Mouse (Mus musculus) brain, embryonic 18.5 days (tissue): ENCODE results near the gene Dgcr8.
A peak's percentile ranks its signal among the peaks of the same experiment; 100 is the strongest.
"Not testable (repeated sequence)": the region's sequence is repeated elsewhere in the genome, so short reads cannot be mapped to it uniquely, and the experiment has no call there.

ENCODE experiments used
- DNase-seq: peaks from one replicate; pipeline ENCODE4 v3.0.0-alpha.2; 2012; ENCODE audit warnings: low read depth, low spot score

Dgcr8 gene

DNA sequence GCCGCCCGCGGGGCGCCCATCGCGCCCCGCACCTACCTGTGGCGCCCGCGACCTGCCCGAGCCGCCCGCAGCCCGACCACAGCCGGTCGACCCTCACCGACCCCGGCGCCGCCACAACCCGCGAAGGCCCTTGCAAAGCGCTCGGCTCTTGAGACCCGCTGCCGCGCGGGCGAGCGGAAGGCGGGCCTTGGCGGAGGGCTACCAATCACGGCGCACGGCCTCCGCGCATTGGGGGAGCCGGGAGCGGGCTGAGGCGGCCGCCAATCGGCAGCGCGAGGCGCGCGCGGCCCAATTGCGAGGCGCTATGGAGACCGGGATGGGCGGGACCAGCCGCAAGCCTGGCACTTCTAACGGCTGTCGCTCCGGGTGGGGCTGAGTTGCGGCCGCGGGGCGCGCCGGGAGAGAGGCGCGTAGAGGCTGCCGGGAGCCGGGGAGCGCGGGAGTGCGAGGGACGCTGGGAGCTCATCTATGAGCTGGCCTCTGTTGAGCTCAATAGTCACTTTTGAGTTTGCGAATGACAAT is at the start of gene Dgcr8:
Gene Dgcr8, minus strand, starts transcription at position 180 of the 522 bp plus-strand sequence.
- peak; percentile 94 for DNase-seq

DNA sequence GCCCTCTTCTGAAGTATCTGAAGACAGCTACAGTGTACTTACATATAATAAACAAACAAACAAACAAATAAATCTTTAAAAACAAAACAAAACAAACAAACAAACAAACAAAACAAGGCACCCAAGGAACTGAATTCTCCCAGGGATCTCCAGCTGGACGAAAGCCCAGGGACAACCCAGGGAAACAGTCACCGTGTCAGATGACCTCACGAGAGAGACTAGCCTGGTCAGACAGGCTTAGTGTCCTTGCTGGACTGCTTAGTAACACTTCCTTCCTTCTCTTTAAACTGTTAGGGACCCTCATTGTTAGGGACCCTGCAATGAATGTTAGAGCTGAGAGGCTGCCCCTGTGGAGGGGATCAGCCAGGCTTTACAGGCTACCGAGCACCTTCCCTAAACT is 48.2 kb upstream of the Dgcr8 start:
- DNase-seq = no peak

GRCm38 (mm10) chr16:18335981-18336380 is 46.9 kb upstream of the Dgcr8 start:
- no peak for DNase-seq

DNA sequence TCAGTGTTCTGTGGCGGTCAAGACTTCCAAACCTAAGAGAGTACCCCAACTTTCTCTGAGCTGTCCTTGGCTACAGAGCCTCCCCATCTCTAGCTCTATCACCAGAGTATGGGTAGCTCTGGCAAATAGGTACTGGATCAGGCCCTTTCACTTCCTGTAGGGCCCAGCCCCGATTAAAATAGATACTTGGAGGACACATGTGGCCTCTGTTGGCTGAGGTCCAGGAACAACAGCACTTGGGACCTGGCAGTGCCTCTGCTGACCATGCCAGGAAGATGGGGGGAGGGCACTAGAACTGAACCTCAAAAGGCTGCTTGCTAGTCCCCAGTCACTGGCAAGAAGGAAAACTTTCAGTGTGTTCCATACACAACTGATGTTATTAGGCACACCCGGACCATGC is 44.9 kb upstream of the Dgcr8 start:
- no peak for DNase-seq

DNA sequence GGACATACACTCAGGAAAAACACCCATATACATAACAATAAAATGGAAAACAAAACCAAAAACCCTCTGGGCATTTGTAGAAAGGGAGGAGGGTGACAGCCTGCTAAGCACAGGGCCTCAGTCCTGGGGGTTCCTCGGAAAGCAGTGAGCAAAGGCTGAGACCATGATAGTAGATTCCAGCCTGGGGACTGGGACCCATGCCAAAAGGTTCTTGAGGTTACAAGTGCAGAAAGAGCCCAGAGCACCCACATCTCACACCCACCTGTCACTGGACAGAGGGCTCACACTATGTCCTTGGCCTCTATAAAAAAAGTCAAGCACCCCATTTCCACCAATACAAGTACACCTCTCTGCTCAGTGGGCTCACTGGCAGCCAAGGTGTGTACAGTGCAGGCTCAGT is 39.5 kb upstream of the Dgcr8 start:
- DNase-seq = no peak

- no peak for DNase-seq
Measured at GRCm38 (mm10) chr16:18327936-18328335, 38.9 kb upstream of the Dgcr8 start.

DNA sequence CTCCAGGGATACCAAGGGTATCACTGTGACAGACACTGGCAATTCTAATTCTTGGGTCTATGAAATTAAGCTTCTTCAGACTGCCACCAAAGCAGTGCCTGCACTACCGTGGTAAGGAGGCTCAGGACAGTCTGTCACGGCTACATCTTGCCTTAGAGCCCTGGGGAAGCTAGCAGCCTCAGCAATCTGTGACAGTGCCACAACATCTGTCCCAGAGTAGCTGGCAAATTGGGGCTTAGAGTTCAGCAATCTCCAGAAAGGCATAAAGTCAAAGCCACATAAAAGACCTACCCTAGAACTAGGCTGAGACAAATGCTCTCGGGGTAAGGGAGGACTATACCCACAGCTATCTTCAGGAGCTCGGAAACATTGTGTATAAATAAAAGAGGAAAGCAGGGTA is 36.7 kb upstream of the Dgcr8 start:
- no peak for DNase-seq

DNA sequence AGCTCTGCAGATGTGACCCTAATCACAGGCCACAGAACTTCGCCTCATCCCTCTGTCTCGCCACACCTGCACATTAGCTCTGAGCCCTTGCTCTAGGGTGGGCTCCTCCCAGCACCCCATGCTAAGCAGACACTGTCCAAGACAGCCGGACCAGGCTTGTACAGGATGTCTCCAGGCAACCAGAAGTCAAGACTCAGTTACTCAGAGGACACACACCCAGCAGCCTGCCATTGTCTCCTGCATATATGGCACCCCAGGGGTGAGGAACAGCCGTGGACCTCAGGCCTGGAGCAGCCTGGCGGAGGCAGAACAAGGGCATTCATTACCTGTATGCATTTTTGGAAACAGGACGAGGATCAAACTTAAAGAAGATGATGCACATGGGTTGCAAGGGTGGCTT is 35.0 kb upstream of the Dgcr8 start:
- no peak for DNase-seq

GRCm38 (mm10) chr16:18323460-18323859 is 34.4 kb upstream of the Dgcr8 start:
- no peak for DNase-seq

DNA sequence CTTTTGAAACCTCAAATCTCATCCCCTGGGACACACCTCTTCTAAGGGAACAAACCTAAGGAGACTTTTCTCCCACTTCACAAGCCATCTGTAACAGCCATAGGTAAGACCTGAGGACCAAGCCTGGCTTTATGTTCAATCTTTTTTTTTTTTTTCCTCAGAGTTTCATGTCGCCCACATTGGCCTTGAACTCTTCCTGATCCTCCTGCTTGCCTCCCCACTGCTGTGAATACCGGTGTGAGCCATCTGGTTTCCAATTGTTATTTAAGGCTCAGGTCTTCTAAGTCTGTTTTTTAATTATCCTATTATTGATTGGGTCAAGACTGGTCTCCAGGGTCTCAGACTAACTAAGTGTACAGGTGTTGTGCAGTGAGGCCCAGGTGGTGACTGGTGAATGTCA is 32.4 kb upstream of the Dgcr8 start:
- no peak for DNase-seq

DNA sequence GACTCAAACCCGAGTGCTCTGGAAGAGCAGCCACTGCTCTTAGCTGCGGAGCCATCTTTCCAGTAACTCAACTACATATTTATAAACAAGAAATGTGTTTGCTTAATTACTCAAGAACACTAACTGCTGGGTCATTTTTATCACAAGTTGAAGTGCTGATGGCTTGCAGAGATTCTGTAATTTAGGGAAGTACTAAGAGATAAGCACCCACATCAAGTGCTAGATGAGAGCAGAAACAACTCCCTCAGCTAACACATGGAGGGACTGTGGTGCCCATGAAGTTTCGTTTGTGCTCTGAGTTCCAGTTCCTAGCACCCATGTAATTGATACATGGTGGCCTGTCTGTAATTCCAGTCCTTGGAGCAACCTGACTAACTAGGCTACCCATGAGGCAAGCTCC is 29.9 kb upstream of the Dgcr8 start:
- no peak for DNase-seq

- DNase-seq = no peak
Measured at GRCm38 (mm10) chr16:18308159-18308558, 19.1 kb upstream of the Dgcr8 start.

- not testable (repeated sequence) for DNase-seq
Measured at GRCm38 (mm10) chr16:18289614-18290013, 568 bp upstream of the Dgcr8 start.

- no peak for DNase-seq
Measured at GRCm38 (mm10) chr16:18288581-18289061, 425 bp downstream of the Dgcr8 start.

DNA sequence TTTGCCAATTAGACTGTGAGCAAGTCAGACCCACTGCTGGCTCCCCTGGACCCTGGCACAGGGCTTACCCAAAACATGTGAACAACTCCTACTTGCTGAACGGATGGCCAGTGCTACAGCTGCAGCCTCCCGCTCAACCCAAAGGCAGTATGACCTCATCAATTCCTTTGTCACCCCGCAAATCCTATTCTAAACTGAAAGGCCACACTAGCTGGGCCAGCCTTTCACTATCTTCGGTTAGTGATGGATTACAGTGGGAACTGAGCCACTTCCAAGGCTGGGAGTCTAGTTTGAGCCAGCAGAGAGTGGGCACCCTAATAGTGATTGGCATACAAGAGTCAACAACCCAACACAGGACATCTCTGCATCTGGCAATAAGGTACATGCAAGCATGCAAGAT is 880 bp downstream of the Dgcr8 start:
- no peak for DNase-seq

DNA sequence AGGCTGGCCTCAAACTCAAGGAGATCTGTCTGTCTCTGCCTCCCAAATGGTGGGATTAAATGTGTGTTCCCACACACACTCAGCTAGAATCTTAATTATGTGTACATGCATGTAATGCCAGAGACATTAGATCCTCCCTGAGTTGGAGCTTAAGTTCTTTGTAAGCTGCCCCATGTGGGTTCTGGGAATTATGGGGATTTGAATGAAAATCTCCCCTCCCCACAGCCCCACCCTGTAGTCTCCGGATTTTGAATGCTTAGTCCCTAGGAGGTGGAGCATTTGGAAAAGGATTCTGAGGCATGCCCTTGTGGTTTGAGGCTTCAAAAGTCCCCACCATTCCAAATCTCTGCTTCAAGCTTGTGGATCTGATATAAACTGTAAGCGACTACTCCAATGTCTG is 13.9 kb downstream of the Dgcr8 start:
- DNase-seq = no peak

- DNase-seq = no peak
Measured at GRCm38 (mm10) chr16:18268182-18268581, 20.9 kb downstream of the Dgcr8 start.

DNA sequence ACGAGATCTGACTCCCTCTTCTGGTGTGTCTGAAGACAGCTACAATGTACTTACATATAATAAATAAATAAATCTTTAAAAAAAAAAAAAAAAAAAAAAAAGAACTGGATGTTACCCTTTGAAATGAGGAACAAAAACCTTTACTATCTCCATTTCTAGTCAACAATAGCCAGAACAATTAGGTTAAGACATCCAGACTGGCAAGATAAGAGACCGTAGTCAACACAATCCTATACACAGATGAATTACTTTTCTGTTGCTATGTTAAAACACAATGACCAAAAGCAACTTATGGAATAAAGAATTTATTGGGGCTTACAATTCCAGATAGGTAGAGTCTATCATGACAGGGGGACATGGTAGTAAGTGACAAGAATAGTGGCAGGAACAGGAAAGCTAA is 24.0 kb downstream of the Dgcr8 start:
- DNase-seq = no peak

DNA sequence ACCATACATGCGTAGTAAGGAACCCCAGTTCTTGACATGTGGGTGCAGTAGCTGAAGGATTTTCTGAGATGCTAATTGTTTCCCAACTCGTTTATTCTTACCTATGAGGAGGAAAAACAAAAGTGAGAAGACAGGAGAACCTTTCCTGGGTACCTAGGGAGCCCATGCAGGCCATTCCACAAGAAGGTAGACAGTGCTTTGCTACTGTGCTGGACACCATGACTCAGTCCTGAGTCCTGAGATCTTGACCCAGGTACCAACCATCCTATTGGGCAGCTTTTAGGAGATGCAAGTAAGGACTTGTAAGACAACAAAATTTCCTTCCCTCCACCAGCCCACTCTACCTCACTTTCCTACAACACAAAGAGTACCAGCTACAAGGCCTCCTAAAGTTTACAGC is 30.8 kb downstream of the Dgcr8 start, which contains the start of gene Gm49776:
Gene Gm49776, minus strand, starts transcription at position 101 of the 400 bp plus-strand sequence.
- no peak for DNase-seq

- DNase-seq = no peak
Measured at GRCm38 (mm10) chr16:18253866-18254265, 35.2 kb downstream of the Dgcr8 start.

DNA sequence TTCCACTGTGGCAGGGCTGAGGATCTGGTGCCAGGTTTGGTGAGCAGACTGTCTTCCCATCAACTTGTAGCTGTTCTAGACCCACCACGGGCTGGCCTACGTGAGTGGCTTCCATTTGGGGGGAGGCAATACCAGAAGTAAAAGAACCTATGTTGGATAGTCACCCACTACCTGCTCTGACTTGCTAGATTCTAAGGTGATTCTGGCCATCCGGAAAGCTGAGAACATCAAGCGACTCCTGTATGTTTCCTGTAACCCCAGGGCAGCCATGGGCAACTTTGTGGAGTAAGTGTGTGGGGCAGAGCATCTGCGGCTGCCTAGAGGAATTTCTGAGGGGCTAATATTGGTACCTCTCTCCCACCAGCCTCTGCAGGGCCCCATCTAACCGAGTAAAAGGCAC is 36.3 kb downstream of the Dgcr8 start:
- no peak for DNase-seq

DNA sequence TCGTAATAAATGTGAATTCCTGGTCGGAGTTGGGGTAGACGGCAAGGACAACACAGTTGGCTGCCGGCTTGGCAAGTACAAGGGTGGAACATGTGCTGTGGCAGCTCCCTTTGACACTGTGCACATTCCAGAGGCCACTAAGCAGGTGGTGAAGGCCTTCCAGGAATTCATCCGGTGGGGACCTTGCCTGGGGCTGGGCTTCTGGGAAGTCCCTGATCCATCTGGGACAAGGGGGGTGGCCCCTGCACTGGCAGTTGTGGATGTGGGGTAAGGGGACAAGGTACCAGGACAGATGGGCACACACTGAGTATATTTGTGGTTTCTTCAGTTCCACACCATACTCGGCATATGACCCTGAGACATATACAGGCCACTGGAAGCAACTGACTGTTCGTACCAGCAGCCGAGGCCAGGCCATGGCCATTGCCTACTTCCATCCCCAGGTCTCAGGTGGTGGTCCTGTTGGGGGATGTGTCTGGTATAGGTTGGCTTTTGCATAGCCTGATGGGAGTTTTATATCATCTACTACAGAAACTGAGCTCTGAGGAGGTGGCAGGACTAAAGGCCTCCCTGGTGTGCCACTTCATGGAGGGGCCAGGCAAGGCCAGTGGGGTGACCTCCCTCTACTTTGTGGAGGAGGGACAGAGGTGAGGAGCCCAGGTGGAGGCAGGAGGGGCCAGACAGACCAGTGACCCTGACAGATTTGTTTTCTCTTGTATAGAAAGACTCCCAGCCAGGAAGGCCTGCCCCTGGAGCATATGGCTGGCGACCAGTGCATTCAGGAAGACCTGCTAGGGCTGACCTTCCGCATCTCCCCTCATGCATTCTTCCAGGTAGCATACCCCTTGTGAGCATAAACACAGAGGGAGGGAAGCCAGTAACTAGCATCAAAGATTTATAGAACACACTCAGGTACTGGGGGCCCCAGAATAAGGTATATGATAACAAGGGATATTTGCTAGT is 37.9 kb downstream of the Dgcr8 start:
- DNase-seq = no peak

- DNase-seq = no peak
Measured at GRCm38 (mm10) chr16:18250231-18250630, 38.8 kb downstream of the Dgcr8 start.
